Mouse (Mus musculus): ENCODE measurements around the gene Erc2.

Erc2 gene

GRCm38 (mm10) chr14:28068021-28068420, 445.8 kb downstream of the Erc2 start:
- DNase-seq (ENCODE audit: low spot score), result no peak

- no peak for DNase-seq (ENCODE audit: low spot score)
Observed at GRCm38 (mm10) chr14:28069826-28070225, 447.6 kb downstream of the Erc2 start.

- DNase-seq (ENCODE audit: low spot score), result no peak
Observed at GRCm38 (mm10) chr14:28072561-28072960, 450.3 kb downstream of the Erc2 start.

DNA sequence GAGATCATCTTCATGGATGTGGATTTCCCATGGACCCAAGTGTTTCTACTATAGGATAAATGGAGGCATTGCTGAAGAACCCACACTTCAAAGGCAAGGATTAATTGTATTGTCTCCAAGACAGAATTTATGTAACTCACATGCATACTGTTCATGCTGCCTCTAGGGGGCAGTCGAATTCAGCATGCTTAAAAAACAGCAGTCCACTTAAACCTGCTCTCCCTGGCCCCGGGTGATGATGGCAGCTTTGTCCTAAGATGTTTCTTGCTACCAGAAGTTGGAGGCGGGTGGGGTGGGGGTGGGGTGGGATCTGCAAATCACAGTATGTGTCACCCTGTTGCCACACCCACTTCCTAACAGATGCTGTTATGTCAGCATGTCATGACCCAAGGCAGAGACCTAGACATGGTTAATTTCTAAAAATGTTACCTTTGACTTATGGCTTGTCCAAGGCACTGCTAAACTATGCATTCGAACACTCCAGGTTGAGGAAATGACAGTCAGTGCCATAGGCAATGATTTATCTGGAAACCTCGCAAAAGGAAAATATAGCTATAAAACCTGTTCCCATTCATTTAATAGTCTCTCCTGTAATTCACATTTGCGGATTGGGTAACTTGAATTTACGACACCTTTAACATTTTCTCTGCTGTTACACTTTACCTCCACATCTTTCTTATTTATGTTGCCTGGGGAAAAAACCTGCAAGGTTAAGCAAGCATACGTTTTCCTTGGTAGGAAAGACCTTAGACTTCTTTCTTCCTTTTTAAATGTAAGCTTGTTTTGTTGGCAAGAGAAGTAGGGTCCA, 467.6 kb downstream of the Erc2 start:
- no peak for DNase-seq (ENCODE audit: low spot score)

GRCm38 (mm10) chr14:28091367-28091766, 469.1 kb downstream of the Erc2 start:
- DNase-seq (ENCODE audit: low spot score), result no peak

- DNase-seq (ENCODE audit: low spot score), result no peak
Observed at GRCm38 (mm10) chr14:28093214-28093613, 471.0 kb downstream of the Erc2 start.

DNA sequence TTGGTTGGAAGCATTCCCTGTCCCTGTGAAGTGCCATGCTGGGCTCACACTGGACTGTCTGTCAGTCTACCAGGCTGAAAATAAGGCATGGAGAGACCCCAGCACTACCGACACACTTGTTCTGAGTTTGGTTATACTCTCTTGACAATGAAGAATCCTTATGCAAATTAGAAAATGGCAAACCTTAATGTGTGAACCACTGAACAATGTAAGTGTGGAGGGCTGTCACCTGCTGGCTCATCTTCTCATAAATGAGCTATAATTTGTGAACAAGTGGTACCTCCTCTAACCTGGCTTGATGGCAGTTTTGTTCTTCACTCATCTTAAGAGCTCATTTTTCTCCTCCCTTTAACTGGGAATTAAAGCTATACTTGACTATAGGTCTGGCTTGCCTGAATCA, 471.7 kb downstream of the Erc2 start:
- no peak for DNase-seq (ENCODE audit: low spot score)

GRCm38 (mm10) chr14:28099084-28099483, 476.9 kb downstream of the Erc2 start:
- DNase-seq (ENCODE audit: low spot score), result no peak

DNA sequence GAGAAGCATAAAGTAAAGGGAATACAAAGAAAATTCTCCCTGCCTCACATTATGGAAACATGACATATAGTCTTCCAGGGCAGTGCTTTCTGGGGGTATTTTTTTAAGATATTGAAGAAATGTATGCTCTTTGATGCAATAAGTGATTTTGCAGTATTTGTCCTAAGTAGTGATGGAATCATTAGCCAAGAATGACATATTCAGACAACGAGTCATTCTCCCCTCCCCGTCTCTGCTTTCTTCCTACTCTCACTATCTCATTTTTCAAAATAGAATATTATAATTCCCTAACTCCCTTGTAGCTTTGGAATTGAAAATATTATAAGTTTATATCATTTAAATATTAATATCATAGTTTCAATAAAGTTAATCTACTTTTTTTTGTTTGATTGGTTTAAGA, 490.9 kb downstream of the Erc2 start:
- no peak for DNase-seq (ENCODE audit: low spot score)

- DNase-seq (ENCODE audit: low spot score), result no peak
Observed at GRCm38 (mm10) chr14:28120851-28121250, 498.6 kb downstream of the Erc2 start.

- DNase-seq (ENCODE audit: low spot score), result no peak
Observed at GRCm38 (mm10) chr14:28126842-28127241, 504.6 kb downstream of the Erc2 start.

DNA sequence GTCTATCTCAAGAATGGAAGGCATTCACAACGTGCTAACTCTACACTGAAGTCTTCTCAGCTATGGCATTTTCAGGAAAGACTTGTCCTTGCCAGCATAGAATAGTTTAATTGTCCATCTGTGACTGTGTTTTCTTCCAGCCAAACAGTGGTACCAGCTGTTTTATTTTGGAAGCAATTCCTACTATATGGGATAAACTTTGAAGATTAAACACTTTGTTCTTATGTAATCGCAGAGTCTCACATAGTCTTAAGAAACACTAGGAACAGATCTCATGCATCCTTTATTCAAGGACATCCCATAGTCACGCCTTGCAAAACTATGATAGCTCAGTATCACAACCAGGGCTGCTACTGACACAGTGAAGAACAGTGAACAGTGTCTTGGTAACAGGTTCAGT, 506.8 kb downstream of the Erc2 start:
- no peak for DNase-seq (ENCODE audit: low spot score)

DNA sequence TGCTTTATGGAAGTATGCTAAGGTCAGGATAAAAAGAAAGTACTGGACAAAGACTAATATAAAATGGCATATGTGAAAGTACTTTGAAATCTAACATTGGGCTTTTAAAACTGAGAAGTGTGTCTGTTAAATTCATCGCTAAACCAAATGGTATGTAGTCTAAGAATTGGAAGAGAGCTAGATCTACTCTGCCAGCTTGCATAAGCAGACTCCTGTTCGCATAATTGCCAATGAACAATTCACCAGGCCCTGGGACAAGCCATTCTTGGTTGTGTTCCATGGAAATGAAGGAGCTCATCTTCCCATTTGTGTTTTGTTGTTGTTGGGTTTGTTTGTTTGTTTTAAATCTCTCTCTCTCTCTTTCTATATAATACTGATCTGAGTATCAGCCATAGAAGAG, 521.8 kb downstream of the Erc2 start:
- DNase-seq (ENCODE audit: low spot score), result no peak

- no peak for DNase-seq (ENCODE audit: low spot score)
Observed at GRCm38 (mm10) chr14:28147201-28147600, 525.0 kb downstream of the Erc2 start.

- no peak for DNase-seq (ENCODE audit: low spot score)
Observed at GRCm38 (mm10) chr14:28150942-28151341, 528.7 kb downstream of the Erc2 start.

DNA sequence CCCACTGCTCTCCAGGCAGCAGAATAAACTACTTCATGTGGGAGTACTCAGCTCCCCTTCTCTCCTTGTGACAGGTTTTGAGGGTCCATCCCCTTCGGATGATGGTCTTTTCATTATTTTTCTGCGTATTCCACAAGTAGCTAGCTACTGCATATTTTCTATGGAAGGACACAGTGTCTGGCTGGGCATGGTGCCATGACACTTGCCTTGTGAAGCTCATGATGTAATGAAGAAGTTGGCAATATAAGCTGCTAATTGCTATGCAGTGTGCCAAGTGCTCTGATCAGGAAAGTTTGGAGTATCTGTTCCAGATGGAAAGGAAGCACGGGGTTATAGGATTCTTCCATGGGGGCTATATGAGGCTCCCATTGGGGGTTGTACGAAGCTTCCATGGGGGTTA, 533.5 kb downstream of the Erc2 start:
- DNase-seq (ENCODE audit: low spot score), result no peak

DNA sequence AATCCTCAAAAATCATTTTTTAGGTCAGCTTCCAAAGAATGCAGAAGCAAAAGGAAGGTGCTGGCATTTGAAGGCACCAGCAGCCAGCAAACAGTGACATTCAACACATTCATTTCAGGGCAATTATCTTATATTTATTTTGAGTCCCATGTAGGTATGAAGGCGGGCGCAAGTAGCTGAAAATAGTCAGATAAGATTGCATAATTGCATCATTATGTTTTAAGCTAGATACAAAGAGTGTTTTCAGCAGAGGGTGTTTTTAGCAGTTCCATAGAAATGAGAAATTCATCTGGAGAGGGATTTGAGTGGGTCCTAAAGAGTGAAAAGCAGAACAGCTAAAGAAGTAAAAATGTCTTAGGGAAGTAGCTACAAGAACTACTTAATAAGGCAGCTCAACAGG, 538.6 kb downstream of the Erc2 start:
- no peak for DNase-seq (ENCODE audit: low spot score)

GRCm38 (mm10) chr14:28164642-28165408, 542.6 kb downstream of the Erc2 start:
- no peak for DNase-seq (ENCODE audit: low spot score)

DNA sequence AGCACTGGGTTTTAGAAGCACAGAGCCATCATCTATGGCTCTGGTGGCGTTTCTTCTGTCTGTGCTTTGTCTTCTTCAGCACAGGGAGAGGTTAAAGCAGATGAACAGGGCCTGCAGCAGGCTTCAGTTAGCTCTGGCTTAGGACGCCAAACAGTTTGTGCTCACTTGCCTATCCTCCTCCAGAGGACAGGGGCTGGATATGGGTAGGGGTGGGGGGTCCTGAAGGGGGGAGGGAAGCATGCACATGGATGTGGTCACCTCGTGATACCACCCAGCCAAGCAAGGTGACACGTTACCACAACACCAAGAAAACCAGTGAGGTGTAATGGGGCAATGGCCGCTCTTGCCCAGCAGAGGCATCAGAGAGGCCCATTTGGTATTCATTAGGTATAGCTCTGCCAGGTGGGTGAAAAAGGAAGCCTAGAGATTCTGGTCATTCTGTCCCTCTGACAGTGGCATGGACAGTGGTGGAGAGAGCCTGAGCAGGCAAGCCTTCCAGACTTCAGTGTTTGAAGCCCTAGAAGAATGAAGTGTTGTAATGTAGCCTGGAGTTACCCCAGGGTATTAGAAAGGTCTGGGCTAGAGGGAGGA, 543.5 kb downstream of the Erc2 start:
- DNase-seq (ENCODE audit: low spot score), result no peak

GRCm38 (mm10) chr14:28170711-28171110, 548.5 kb downstream of the Erc2 start:
- no peak for DNase-seq (ENCODE audit: low spot score)

- DNase-seq (ENCODE audit: low spot score), result no peak
Observed at GRCm38 (mm10) chr14:28171364-28171763, 549.1 kb downstream of the Erc2 start.

DNA sequence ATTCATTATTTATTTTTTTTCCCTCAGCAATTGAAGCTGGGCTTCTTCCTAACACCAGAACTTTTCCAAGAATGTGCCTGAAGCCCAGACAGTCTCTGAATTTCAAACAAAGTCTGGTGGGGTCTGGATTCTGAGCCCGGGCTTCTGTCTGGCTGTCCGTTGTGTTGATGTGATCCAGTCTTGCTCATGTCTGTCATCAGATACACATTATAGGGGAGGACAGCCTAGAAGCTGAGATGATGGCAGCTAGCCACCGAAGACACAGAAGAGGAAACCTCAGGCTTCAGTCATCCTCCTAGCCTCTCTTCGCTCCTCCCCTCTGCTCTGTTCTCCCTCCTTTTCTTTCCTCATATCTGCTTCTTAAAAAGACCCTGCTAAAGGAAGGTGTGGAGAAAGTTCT, 551.5 kb downstream of the Erc2 start:
- no peak for DNase-seq (ENCODE audit: low spot score)

Data from ovary, adult 18-20 months (tissue).